Mouse (Mus musculus): ENCODE results near the gene Zfp408.

The Zfp408 gene

GRCm38 (mm10) chr2:91649553-91650359 lies at the start of gene Zfp408, which contains the start of gene Arhgap1:
TSS of gene Zfp408 (minus strand) at chr2:91649791.
TSS of gene Arhgap1 (plus strand) at chr2:91649860.
- peak; percentile 99 for DNase-seq

- DNase-seq, result no peak
These were observed 49.6 kb upstream of the Zfp408 start for GRCm38 (mm10) chr2:91699225-91699624.

- no peak for DNase-seq
These were observed 46.6 kb upstream of the Zfp408 start for GRCm38 (mm10) chr2:91696225-91696590.

- DNase-seq, result no peak
These were observed 46.0 kb upstream of the Zfp408 start for GRCm38 (mm10) chr2:91695436-91696224.

- DNase-seq, result no peak
These were observed 39.9 kb upstream of the Zfp408 start for GRCm38 (mm10) chr2:91689452-91689851.

GRCm38 (mm10) chr2:91683919-91684318 lies 34.3 kb upstream of the Zfp408 start:
- no peak for DNase-seq

- DNase-seq, result peak; percentile 61
These were observed 33.3 kb upstream of the Zfp408 start for GRCm38 (mm10) chr2:91682850-91683249.

- DNase-seq, result no peak
These were observed 27.4 kb upstream of the Zfp408 start for GRCm38 (mm10) chr2:91676961-91677360.

GRCm38 (mm10) chr2:91676420-91676819 lies 26.8 kb upstream of the Zfp408 start:
- no peak for DNase-seq

GRCm38 (mm10) chr2:91674895-91675294 lies 25.3 kb upstream of the Zfp408 start:
- DNase-seq, result peak; percentile 5

- DNase-seq, result no peak
These were observed 24.0 kb upstream of the Zfp408 start for GRCm38 (mm10) chr2:91673587-91673986.

- no peak for DNase-seq
These were observed 20.4 kb upstream of the Zfp408 start for GRCm38 (mm10) chr2:91670038-91670437.

GRCm38 (mm10) chr2:91669326-91669725 lies 19.7 kb upstream of the Zfp408 start:
- DNase-seq, result no peak

- DNase-seq, result no peak
These were observed 18.2 kb upstream of the Zfp408 start for GRCm38 (mm10) chr2:91667747-91668146.

GRCm38 (mm10) chr2:91666386-91666910 lies 16.9 kb upstream of the Zfp408 start:
- DNase-seq, result no peak

- no peak for DNase-seq
These were observed 15.2 kb upstream of the Zfp408 start for GRCm38 (mm10) chr2:91664780-91665179.

- no peak for DNase-seq
These were observed 11.4 kb upstream of the Zfp408 start for GRCm38 (mm10) chr2:91660981-91661380.

GRCm38 (mm10) chr2:91659657-91660056 lies 10.1 kb upstream of the Zfp408 start:
- DNase-seq, result no peak

GRCm38 (mm10) chr2:91656774-91657173 lies 7.2 kb upstream of the Zfp408 start:
- no peak for DNase-seq

GRCm38 (mm10) chr2:91655827-91656226 lies 6.2 kb upstream of the Zfp408 start:
- no peak for DNase-seq

GRCm38 (mm10) chr2:91655388-91655787 lies 5.8 kb upstream of the Zfp408 start:
- DNase-seq, result no peak

- DNase-seq, result peak; percentile 27
These were observed 3.3 kb upstream of the Zfp408 start for GRCm38 (mm10) chr2:91652863-91653262.

- DNase-seq, result no peak
These were observed 2.1 kb upstream of the Zfp408 start for GRCm38 (mm10) chr2:91651458-91652258.
